In the genomic region with DNA sequence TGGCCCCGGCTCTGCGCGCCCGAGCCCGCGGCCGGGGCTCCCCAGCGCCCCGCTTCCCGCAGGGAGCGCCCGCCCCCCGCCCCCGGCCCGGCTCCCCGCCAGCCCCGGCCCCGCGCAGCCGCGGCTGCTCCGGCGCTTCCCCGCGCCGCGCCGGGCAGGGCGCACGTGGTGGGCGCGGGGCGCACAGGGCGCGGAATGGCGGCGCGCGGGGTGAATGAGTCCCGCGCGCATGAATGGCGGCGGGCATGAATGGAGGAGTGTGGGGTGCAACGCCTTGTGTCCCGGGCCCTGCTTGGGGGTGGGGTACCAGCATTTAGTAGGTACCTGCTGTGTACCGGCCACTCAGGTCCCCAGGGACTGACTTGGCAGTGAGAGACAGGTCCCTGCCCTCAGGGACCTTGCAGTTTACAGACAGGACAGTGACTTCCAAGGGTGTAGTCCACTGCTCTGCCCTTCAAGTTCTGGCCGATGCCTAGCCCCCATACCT, we compare ENCODE assay signal across 7 mouse cellular contexts. TPM values are rescaled to one million over a fixed set of nuclear protein-coding genes. Genes with fewer than 3 reads are reported as not detected.
DNase-seq lines count a peak whose midpoint lies in the region; ATAC-seq and TF ChIP-seq lines count a peak whose summit lies in the region.

A gene (minus strand): TSS at position 51 of the 487 bp plus-strand sequence.

- TF ChIP-seq POLR2A in cortical plate, adult 2 months (IDR thresholded peaks at IDR 0.05; ENCODE audit: extremely low read depth, insufficient read depth, low read length): no peak

- peak; percentile 58; the same call in 1 of the 2 replicates for ATAC-seq in lung, embryonic 14.5 days (ENCODE audit: insufficient read depth)
- ATAC-seq in hindbrain, embryonic 11.5 days (ENCODE audit: low FRiP score): peak; percentile 62
- ATAC-seq in liver, embryonic 13.5 days (ENCODE audit: low read depth): 0 out of 2 replicates have a peak, but pooled peaks have one; percentile 22
- peak; percentile 35; the same call in 1 of the 2 replicates for ATAC-seq in stomach, embryonic 16.5 days (ENCODE audit: insufficient read depth, low FRiP score)

- H3K4me2 ChIP-seq in lung, embryonic 14.5 days: peak within 1 kb of the TSS; percentile 92
- peak within 1 kb of the TSS; percentile 85 for H3K4me2 ChIP-seq in hindbrain, embryonic 11.5 days (replicated peaks; ENCODE audit: low read depth, low read length)
- H3K4me2 ChIP-seq in liver, embryonic 13.5 days: peak within 1 kb of the TSS; percentile 67
- H3K4me2 ChIP-seq in stomach, embryonic 16.5 days (ENCODE audit: low read depth, low read length): peak within 1 kb of the TSS; percentile 92

- H3K4me3 ChIP-seq in lung, embryonic 14.5 days (ENCODE audit: low read depth, low read length): peak within 1 kb of the TSS; percentile 53
- H3K4me3 ChIP-seq in cortical plate, adult 2 months (ENCODE audit: insufficient read depth, low read length): peak within 1 kb of the TSS; percentile 50
- H3K4me3 ChIP-seq in hindbrain, embryonic 11.5 days (ENCODE audit: low read depth, low read length): peak within 1 kb of the TSS; percentile 60
- H3K4me3 ChIP-seq in liver, embryonic 13.5 days (replicated peaks): peak within 1 kb of the TSS; percentile 54
- peak within 1 kb of the TSS; percentile 63 for H3K4me3 ChIP-seq in stomach, embryonic 16.5 days (replicated peaks; ENCODE audit: low read length)

- H3K9ac ChIP-seq in lung, embryonic 14.5 days: peak within 1 kb of the TSS; percentile 71
- peak within 1 kb of the TSS; percentile 84 for H3K9ac ChIP-seq in hindbrain, embryonic 11.5 days (ENCODE audit: low read depth, low read length)
- peak within 1 kb of the TSS; percentile 51 for H3K9ac ChIP-seq in liver, embryonic 13.5 days
- H3K9ac ChIP-seq in stomach, embryonic 16.5 days (ENCODE audit: low read length): peak within 1 kb of the TSS; percentile 90

- 3% methylated on average over 22 of the region's 48 CpGs for WGBS in lung, embryonic 14.5 days
- 4% methylated on average over 17 of the region's 48 CpGs for WGBS in hindbrain, embryonic 11.5 days
- 2% methylated on average over 15 of the region's 48 CpGs for WGBS in liver, embryonic 13.5 days (ENCODE audit: insufficient replicate concordance)
- 2% methylated on average over 30 of the region's 48 CpGs for WGBS in stomach, embryonic 16.5 days

- TF ChIP-seq CTCF in lung, embryonic 14.5 days (IDR thresholded peaks at IDR 0.05; ENCODE audit: low read depth): no peak
- no peak for TF ChIP-seq CTCF in cortical plate, adult 2 months (IDR thresholded peaks at IDR 0.05; ENCODE audit: extremely low read depth, insufficient read depth, low read length)

- H3K9me3 ChIP-seq in lung, embryonic 14.5 days (ENCODE audit: low read depth, low read length): no peaks in the 10 kb centered on the region
- H3K9me3 ChIP-seq in hindbrain, embryonic 11.5 days (ENCODE audit: control insufficient read depth, low read length): no peaks in the 10 kb centered on the region
- H3K9me3 ChIP-seq in liver, embryonic 13.5 days (replicated peaks): no peaks in the 10 kb centered on the region
- H3K9me3 ChIP-seq in stomach, embryonic 16.5 days (replicated peaks; ENCODE audit: control insufficient read depth, low read length): no peaks in the 10 kb centered on the region

- H3K4me1 ChIP-seq in lung, embryonic 14.5 days (ENCODE audit: insufficient read depth): no peaks in the 10 kb centered on the region; the same call in 1 of the 2 replicates
- H3K4me1 ChIP-seq in cortical plate, adult 2 months (ENCODE audit: control insufficient read depth, insufficient read depth, low read length): no peaks in the 10 kb centered on the region
- peaks cover 4% of the 10 kb centered on the region; the same call in 1 of the 2 replicates for H3K4me1 ChIP-seq in hindbrain, embryonic 11.5 days (replicated peaks; ENCODE audit: control insufficient read depth, insufficient read depth, low read length)
- peaks cover 14% of the 10 kb centered on the region for H3K4me1 ChIP-seq in liver, embryonic 13.5 days (replicated peaks)
- peaks cover 13% of the 10 kb centered on the region for H3K4me1 ChIP-seq in stomach, embryonic 16.5 days (ENCODE audit: control insufficient read depth, insufficient read depth, low read length)

- peak within 1 kb of the TSS; percentile 18; the same call in 1 of the 2 replicates for H3K27ac ChIP-seq in lung, embryonic 14.5 days (ENCODE audit: low read depth)
- no peak within 1 kb of the TSS for H3K27ac ChIP-seq in cortical plate, adult 2 months (ENCODE audit: insufficient read depth, low read length)
- H3K27ac ChIP-seq in hindbrain, embryonic 11.5 days (ENCODE audit: low read depth, low read length): no peak within 1 kb of the TSS
- no peak within 1 kb of the TSS for H3K27ac ChIP-seq in liver, embryonic 13.5 days
- 0 out of 2 replicates have a peak within 1 kb of the TSS, but pooled peaks have one; percentile 27 for H3K27ac ChIP-seq in stomach, embryonic 16.5 days (ENCODE audit: low read length)

- H3K27me3 ChIP-seq in lung, embryonic 14.5 days (ENCODE audit: insufficient read depth, low read length): 0 out of 2 replicates have a peak, but pooled peaks cover 4% of the 10 kb centered on the region
- H3K27me3 ChIP-seq in hindbrain, embryonic 11.5 days (ENCODE audit: control insufficient read depth, insufficient read depth, low read length): no peaks in the 10 kb centered on the region
- H3K27me3 ChIP-seq in liver, embryonic 13.5 days: peaks cover 29% of the 10 kb centered on the region
- no peaks in the 10 kb centered on the region for H3K27me3 ChIP-seq in stomach, embryonic 16.5 days (ENCODE audit: control insufficient read depth, insufficient read depth, low read length)

- no peaks in the 10 kb centered on the region for H3K36me3 ChIP-seq in lung, embryonic 14.5 days (ENCODE audit: insufficient read depth)
- no peaks in the 10 kb centered on the region for H3K36me3 ChIP-seq in hindbrain, embryonic 11.5 days (ENCODE audit: control insufficient read depth, insufficient read depth, low read length)
- no peaks in the 10 kb centered on the region for H3K36me3 ChIP-seq in liver, embryonic 13.5 days
- H3K36me3 ChIP-seq in stomach, embryonic 16.5 days (ENCODE audit: control insufficient read depth, insufficient read depth, low read length): no peaks in the 10 kb centered on the region

- DNase-seq in lung, embryonic 14.5 days: peak; percentile 40
- no peak for DNase-seq in lung, postnatal 14 days
- peak; percentile 54 for DNase-seq in hindbrain, embryonic 11.5 days (ENCODE audit: low spot score)
- DNase-seq in liver, embryonic 13.5 days: no peak
- no peak for DNase-seq in gastrocnemius, adult 18-20 months (ENCODE audit: low spot score)

RNA-seq across cellular contexts. Expression of the gene that starts here (rescaled TPM):
- 8.9 and 10.6 TPM in 2 replicates for polyA plus RNA-seq in lung, embryonic 14.5 days (2014; fragmentation: Nextera tagmentation; extraction: Ambion mirVana)
- 158 and 165 TPM in 2 replicates for polyA plus RNA-seq in cortical plate, adult 2 months (2012; rRNA removed)
- 13.0 and 16.1 TPM in 2 replicates for polyA plus RNA-seq in hindbrain, embryonic 11.5 days (2014; fragmentation: Nextera tagmentation; extraction: Ambion mirVana)
- polyA plus RNA-seq in liver, embryonic 13.5 days (2015; fragmentation: Nextera tagmentation; extraction: Ambion mirVana): 0.39 and 0.74 TPM in 2 replicates
- 4.5 and 6.9 TPM in 2 replicates for polyA plus RNA-seq in stomach, embryonic 16.5 days (2015; fragmentation: Nextera tagmentation; extraction: Ambion mirVana)
- total RNA-seq in gastrocnemius, adult 18-20 months (2021): under 1 TPM in 1 of 2 experiments, not detected in 1; 0.12 TPM

Comparison
In these comparisons a context has a peak if more than half of its experiments do, and no peak if none do; other contexts are left out.
1. DNase-seq: peak in lung, embryonic 14.5 days (single experiment) and hindbrain, embryonic 11.5 days (single experiment); none in lung, postnatal 14 days (single experiment), liver, embryonic 13.5 days (single experiment) and gastrocnemius, adult 18-20 months (single experiment).
2. Peak in ATAC-seq, H3K4me3 ChIP-seq, H3K9ac ChIP-seq and H3K4me2 ChIP-seq in liver, embryonic 13.5 days; RNA of the gene not detected or under 1 TPM.
3. H3K27ac ChIP-seq: peak in lung, embryonic 14.5 days (single experiment) and stomach, embryonic 16.5 days (single experiment); none in cortical plate, adult 2 months (single experiment), hindbrain, embryonic 11.5 days (single experiment) and liver, embryonic 13.5 days (single experiment).
4. Peak in every context shown above with its lines, with median percentiles within 50 percentile points of each other: ATAC-seq, H3K4me2 ChIP-seq, H3K4me3 ChIP-seq and H3K9ac ChIP-seq.